Mouse (Mus musculus) brain, adult 2 months (tissue): Measurements from ENCODE around the gene Nap1l1.
A peak's percentile ranks its signal among the peaks of the same experiment; 100 is the strongest.
"Not testable (repeated sequence)": the region's sequence is repeated elsewhere in the genome, so short reads cannot be mapped to it uniquely, and the experiment has no call there.

ENCODE experiments used
- DNase-seq: peaks from one replicate; pipeline ENCODE4 v3.0.0; 2011; ENCODE audit warnings: low read depth, low spot score

Gene Nap1l1

GRCm38 (mm10) chr10:111479599-111479998 is 6.6 kb downstream of the Nap1l1 start:
- DNase-seq, result no peak

- no peak for DNase-seq
Observed at GRCm38 (mm10) chr10:111482654-111483053, 9.6 kb downstream of the Nap1l1 start.

- DNase-seq, result no peak
Observed at GRCm38 (mm10) chr10:111484079-111484478, 11.1 kb downstream of the Nap1l1 start.

GRCm38 (mm10) chr10:111488793-111489192 is 15.8 kb downstream of the Nap1l1 start:
- no peak for DNase-seq

GRCm38 (mm10) chr10:111490079-111490478 is 17.1 kb downstream of the Nap1l1 start:
- DNase-seq, result not testable (repeated sequence)

- DNase-seq, result no peak
Observed at GRCm38 (mm10) chr10:111495888-111496287, 22.9 kb downstream of the Nap1l1 start.

- no peak for DNase-seq
Observed at GRCm38 (mm10) chr10:111499892-111500291, 26.9 kb downstream of the Nap1l1 start.

- DNase-seq, result peak; percentile 90
Observed at GRCm38 (mm10) chr10:111503071-111503470, 30.0 kb downstream of the Nap1l1 start.

- DNase-seq, result no peak
Observed at GRCm38 (mm10) chr10:111503716-111504115, 30.7 kb downstream of the Nap1l1 start.

GRCm38 (mm10) chr10:111504606-111505005 is 31.6 kb downstream of the Nap1l1 start:
- DNase-seq, result no peak

- DNase-seq, result peak; percentile 28
Observed at GRCm38 (mm10) chr10:111505406-111505805, 32.4 kb downstream of the Nap1l1 start.

- DNase-seq, result peak; percentile 93
Observed at GRCm38 (mm10) chr10:111506101-111506925, 33.3 kb downstream of the Nap1l1 start, which contains the start of gene Phlda1. Gene Phlda1, plus strand, starts transcription at chr10:111506286.

GRCm38 (mm10) chr10:111506926-111507459 is 34.0 kb downstream of the Nap1l1 start:
- DNase-seq, result no peak

- DNase-seq, result peak; percentile 83
Observed at GRCm38 (mm10) chr10:111507460-111508211, 34.6 kb downstream of the Nap1l1 start.

GRCm38 (mm10) chr10:111508324-111509080 is 35.5 kb downstream of the Nap1l1 start:
- DNase-seq, result no peak

GRCm38 (mm10) chr10:111509103-111509784 is 36.2 kb downstream of the Nap1l1 start:
- DNase-seq, result no peak

- DNase-seq, result no peak
Observed at GRCm38 (mm10) chr10:111509981-111510380, 37.0 kb downstream of the Nap1l1 start.

- peak; percentile 40 for DNase-seq
Observed at GRCm38 (mm10) chr10:111510798-111511197, 37.8 kb downstream of the Nap1l1 start.

GRCm38 (mm10) chr10:111512036-111512568 is 39.1 kb downstream of the Nap1l1 start:
- no peak for DNase-seq

GRCm38 (mm10) chr10:111514282-111514885 is 41.4 kb downstream of the Nap1l1 start:
- DNase-seq, result no peak
